Mouse (Mus musculus) heart, postnatal 10 days (tissue): ENCODE measurements around the gene Bcr. TPM values are rescaled to one million over a fixed set of nuclear protein-coding genes. Genes with fewer than 3 reads are reported as not detected.
A peak's percentile ranks its signal among the peaks of the same experiment; 100 is the strongest.

Source experiments
- DNase-seq, 2 experiments: peaks; one replicate each; pipeline ENCODE4 v3.0.0; 2021
- intact Hi-C: fragments of 180-260 bp; cut with DNase I; formaldehyde crosslinking; loops from one replicate; pipeline ENCODE4 v1.15.1; 2025
- total RNA-seq, 2 experiments: library from RNA; stranded (reverse); gene quantifications; 2 replicates each; pipeline ENCODE4 v1.2.3; 2021

The Bcr gene
- total RNA-seq, 2 experiments from 2014 or later = 11.1 to 11.7 TPM

- intact Hi-C loops = no loop called here
- peak; percentile 52 to 59 for DNase-seq
These were observed 31.2 kb downstream of the Bcr start for GRCm38 (mm10) chr10:75091478-75092152.

DNA sequence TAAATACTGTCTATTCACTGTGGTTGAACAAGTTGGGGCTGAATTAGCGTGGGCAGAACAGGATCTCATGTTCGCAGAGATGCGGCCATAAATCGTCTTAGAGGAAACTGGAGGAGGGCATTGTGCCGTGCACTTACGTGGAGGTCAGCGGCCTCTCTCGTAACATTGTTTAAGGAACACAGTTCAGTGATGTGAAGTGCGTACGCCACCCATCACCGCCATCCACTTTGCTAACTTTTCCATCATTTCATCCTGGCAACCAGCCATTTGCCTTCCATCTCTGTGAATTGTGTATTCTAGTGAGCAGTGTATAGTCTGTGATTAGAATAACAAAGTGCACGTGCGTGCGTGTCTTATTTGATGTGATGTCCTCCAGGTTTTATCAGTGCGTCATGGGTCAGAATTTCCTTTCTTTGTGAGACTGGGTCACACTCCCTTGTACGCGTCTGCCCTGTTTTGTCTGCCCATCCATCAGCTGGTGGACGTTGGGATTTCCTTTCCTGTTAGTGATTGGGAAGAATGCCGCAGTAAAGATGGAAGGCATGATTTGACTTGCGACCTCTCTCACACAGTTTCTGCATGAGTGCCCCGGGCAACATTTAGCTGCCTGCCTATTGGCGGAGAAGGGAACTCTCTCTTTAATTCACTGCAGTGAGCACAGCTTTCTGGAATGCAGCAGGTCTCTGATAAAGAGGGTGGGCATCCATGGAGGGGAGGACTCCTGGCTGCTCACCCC is 33.0 kb downstream of the Bcr start:
- intact Hi-C loops = no loop called here

DNA sequence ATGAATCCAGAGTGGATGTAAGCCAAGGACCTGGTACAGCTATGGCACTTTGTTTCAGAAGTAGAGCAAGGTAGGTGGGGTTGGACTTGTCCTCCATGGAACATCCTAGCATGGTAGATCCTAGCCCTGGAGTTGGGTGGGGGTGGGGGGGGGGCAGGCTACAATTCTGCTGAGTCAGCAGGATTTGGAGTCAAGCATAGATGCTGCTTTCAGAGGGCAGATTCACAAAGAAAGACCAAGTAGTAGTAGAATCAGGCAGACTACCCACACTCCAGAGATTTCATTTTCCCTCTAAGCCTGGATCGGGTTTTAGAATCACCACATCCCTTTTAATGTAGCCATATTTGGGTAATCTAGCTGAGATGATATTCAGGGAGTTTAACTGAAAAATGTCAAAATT is 33.9 kb downstream of the Bcr start:
- no peak for DNase-seq
- intact Hi-C loops = no loop called here

More for the DNA sequence above, 33.0 kb downstream of the Bcr start:
- no peak for DNase-seq

DNA sequence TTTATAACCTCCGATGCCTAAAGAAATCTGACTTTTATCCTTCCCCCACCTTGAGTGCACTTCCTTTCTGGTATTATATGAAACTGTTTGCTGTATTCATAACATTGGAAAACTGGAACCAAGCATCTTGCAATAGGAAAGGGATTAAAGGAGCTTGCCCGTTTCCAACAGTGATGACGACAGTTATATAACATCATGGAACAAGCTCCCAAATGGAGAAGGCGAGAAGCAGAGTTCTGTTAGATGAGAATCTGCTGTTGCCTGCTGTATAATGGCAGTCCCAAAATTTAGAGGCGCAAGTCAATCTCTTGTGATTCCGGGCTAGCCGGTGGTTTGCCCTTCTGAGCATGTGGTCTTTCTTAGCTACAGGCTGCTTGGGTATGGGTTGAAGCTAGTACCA is 34.8 kb downstream of the Bcr start:
- intact Hi-C loops = no loop called here
- DNase-seq = no peak

GRCm38 (mm10) chr10:75098446-75099183 is 38.2 kb downstream of the Bcr start:
- intact Hi-C loops = no loop called here

DNA sequence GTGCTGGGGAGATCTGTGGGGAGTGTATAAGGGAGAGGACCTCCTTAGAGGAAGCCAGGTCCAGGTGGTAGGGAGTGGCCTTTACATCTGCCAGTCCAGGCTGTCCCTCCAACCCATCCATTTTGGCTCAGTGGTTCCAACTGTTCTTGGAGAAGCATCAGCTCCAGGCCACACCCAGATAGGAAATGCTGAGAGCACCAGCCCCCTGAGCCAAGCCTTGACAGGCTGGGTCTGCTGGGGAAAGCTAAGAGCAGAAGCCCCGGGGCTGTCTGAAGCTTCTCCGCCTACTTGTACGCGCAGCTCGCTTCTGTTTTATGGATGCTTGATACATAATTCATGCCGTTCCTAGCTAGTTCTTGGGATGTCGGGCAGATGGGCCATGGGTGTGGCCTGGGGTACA is 39.9 kb downstream of the Bcr start:
- intact Hi-C loops = loop anchor here (5.0 kb wide), 1 partner anchor 47 kb away; no protein-coding TSS in a partner anchor
- peak; percentile 38 to 41 for DNase-seq

More at GRCm38 (mm10) chr10:75098446-75099183, 38.2 kb downstream of the Bcr start:
- DNase-seq = no peak

GRCm38 (mm10) chr10:75103502-75103901 is 43.1 kb downstream of the Bcr start:
- intact Hi-C loops = loop anchor here (5.0 kb wide), 1 partner anchor 44 kb away; no protein-coding TSS in a partner anchor
- no peak for DNase-seq

- intact Hi-C loops = loop anchor here (5.0 kb wide), 1 partner anchor 43 kb away; no protein-coding TSS in a partner anchor
- DNase-seq = peak; percentile 68 to 72
These were observed 44.1 kb downstream of the Bcr start for GRCm38 (mm10) chr10:75104191-75105098.

DNA sequence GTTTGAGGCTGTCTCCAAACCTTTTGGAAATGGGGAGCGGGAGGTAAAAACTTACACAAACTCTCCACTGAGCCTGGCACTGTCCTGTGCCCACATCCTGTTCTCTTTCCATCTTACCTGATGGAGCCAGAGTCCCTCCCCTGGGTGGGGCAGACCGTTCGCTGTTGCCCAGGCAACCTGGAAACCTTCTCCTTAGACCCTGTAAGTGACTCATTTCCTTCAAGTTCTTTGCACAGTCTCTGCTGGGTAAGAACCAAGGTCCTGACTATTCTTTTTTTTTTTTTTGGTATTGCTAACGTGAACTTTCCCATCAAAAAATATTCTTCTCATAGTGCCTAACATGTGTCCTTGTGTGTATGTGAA is 44.7 kb downstream of the Bcr start:
- peak; percentile 46 to 55 for DNase-seq
- intact Hi-C loops = no loop called here

GRCm38 (mm10) chr10:75105687-75106086 is 45.3 kb downstream of the Bcr start:
- intact Hi-C loops = no loop called here
- DNase-seq = no peak

GRCm38 (mm10) chr10:75106940-75107381 is 46.6 kb downstream of the Bcr start:
- intact Hi-C loops = no loop called here
- peak in 1 of 2 experiments; percentile 32 for DNase-seq

DNA sequence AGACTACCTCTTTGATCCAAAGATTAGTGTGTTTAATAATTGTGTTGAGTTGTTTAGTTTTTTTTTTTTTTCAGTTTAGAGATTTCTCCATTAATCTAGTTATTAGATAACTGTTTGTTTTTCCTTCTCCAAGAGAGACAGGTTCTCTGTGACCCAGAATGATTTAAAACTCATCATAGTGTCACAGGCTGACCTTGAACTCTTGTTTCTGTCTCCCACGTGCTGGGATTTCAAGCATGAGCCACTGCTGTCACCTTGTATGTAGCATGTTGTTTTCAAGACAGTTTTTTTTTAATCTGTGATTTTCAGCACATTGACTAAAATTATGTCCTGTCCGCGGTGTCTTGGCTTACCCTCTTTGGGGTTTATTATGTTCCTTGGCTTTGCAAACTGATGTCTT is 47.7 kb downstream of the Bcr start:
- intact Hi-C loops = loop anchor here (2.0 kb wide), 1 partner anchor 45 kb away; no protein-coding TSS in a partner anchor
- no peak for DNase-seq

- DNase-seq = peak in 1 of 2 experiments; percentile 46
- intact Hi-C loops = no loop called here
These were observed 51.2 kb downstream of the Bcr start for GRCm38 (mm10) chr10:75111446-75112201.

- intact Hi-C loops = no loop called here
- DNase-seq = no peak
These were observed 52.0 kb downstream of the Bcr start for GRCm38 (mm10) chr10:75112405-75112804.

DNA sequence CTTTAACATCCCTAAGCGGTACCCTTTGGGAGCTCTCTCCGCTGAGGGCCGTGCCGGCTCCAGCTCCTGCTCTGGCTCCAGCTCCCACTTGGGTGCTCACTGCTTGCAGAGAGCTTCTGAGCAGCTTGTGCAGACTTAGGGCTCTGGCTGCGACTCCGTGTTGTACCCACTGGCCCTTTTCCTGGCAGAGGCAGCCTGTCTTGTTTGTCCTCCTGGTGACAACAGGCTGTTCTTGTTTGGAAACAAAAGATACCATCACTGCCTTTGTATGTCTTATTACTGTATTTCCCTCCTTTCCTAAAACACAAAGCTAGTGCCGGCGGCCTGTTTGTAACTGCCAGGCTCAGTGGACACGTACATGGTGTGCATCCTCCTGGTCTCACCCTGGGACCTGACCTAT is 53.2 kb downstream of the Bcr start:
- no peak for DNase-seq
- intact Hi-C loops = no loop called here

DNA sequence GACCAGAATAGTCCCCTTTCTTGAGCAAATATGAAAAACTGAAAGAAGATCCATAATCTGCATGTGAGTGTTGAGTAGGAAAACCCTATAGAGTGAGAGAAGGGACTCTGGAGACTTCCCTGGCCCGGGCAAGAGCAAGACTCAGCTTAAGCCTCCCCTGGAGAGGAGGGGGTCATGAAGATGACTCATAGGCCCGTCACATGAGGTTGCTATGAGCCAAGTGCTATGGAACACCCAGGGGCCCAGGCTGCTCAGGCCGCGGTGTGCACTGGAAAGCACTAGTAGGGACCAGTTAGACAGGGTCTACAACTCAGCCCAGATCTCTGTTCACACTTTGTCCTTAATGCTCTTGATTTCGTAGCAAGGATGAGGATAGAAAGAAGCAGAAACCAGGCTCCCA is 54.8 kb downstream of the Bcr start:
- intact Hi-C loops = no loop called here

GRCm38 (mm10) chr10:75116842-75117457 is 56.6 kb downstream of the Bcr start:
- intact Hi-C loops = no loop called here

More for the DNA sequence above, 54.8 kb downstream of the Bcr start:
- no peak for DNase-seq

GRCm38 (mm10) chr10:75118444-75118843 is 58.1 kb downstream of the Bcr start:
- intact Hi-C loops = no loop called here
- DNase-seq = no peak

More at GRCm38 (mm10) chr10:75116842-75117457, 56.6 kb downstream of the Bcr start:
- peak; percentile 71 to 73 for DNase-seq

DNA sequence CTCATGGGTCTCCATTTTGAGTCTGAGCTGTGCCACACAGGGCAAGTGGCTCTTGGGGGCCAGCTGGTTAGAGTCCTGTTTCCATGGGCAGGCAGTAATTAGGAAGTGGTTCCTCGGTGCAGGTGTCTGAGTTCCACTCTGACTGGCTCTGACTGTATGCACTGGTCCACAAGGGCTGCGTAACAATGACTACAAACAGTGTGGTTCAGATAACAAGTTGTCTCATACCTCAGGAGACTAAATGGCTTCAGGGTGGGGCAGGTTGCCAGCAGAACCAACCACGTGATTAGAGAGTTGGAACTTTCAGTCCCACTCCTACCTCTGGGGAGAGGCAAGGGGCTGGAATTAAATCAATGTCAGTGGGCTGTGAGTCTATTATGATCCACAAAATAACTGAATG is 59.0 kb downstream of the Bcr start:
- intact Hi-C loops = no loop called here
- DNase-seq = no peak
